Mouse (Mus musculus) stomach, embryonic 14.5 days (tissue): ENCODE data around the gene Arhgap28. TPM values are rescaled to one million over a fixed set of nuclear protein-coding genes. Genes with fewer than 3 reads are reported as not detected.

ENCODE experiments used
- ATAC-seq: fragments of 200-750 bp; cut with Nextera tagmentation; 2 replicates; pipeline ENCODE4 v1.8.0; 2017; ENCODE audit warnings: low read depth, moderate TSS enrichment; ENCODE audit not compliant: insufficient number of reproducible peaks, insufficient read depth, low FRiP score
- H3K27ac ChIP-seq: fragments of 300-500 bp; sonication (generic); 2 replicates; pipeline ENCODE4 v1.5.1; 2014; ENCODE audit warnings: mild to moderate bottlenecking, low read length, moderate library complexity, mixed read lengths
- H3K27me3 ChIP-seq: fragments of 300-500 bp; sonication (generic); 2 replicates; pipeline ENCODE4 v1.6.1; 2014; ENCODE audit warnings: low read length, control low read depth, mixed read lengths; ENCODE audit not compliant: control insufficient read depth, insufficient read depth
- H3K36me3 ChIP-seq: fragments of 300-500 bp; sonication (generic); 2 replicates; pipeline ENCODE4 v1.6.1; 2014; ENCODE audit warnings: mild to moderate bottlenecking, control low read depth, low read length, moderate library complexity, mixed read lengths; ENCODE audit not compliant: control insufficient read depth, insufficient read depth
- H3K4me1 ChIP-seq: fragments of 300-500 bp; sonication (generic); 2 replicates; pipeline ENCODE4 v1.6.1; 2014; ENCODE audit warnings: low read length, control low read depth, mixed read lengths; ENCODE audit not compliant: control insufficient read depth, insufficient read depth
- H3K4me2 ChIP-seq: fragments of 300-500 bp; sonication (generic); replicated peaks from 2 replicates; pipeline ENCODE4 v1.6.1; 2014; ENCODE audit warnings: low read depth, low read length, control low read depth
- H3K4me3 ChIP-seq: fragments of 300-500 bp; sonication (generic); 2 replicates; pipeline ENCODE4 v1.5.1; 2014; ENCODE audit warnings: low read depth, low read length, control low read depth
- H3K9ac ChIP-seq: fragments of 300-500 bp; sonication (generic); replicated peaks from 2 replicates; pipeline ENCODE4 v1.6.1; 2014; ENCODE audit warnings: low read depth, mild to moderate bottlenecking, control low read depth, low read length, moderate library complexity, mixed read lengths
- H3K9me3 ChIP-seq: fragments of 300-500 bp; sonication (generic); 2 replicates; pipeline ENCODE4 v1.6.1; 2016; ENCODE audit warnings: low read depth, low read length, control low read depth; ENCODE audit not compliant: control insufficient read depth
- WGBS: fragments of 180-500 bp; shearing (Covaris S2); extraction: QIAGEN DNeasy Blood & Tissue Kit; methylation state at CpG from one replicate; pipeline ENCODE4 v1.1.7; 2014; 5-methylcytosine and 5-hydroxymethylcytosine counted together
- polyA plus RNA-seq: library from polyadenylated mRNA; unstranded; fragments of >200 nt; fragmentation: Nextera tagmentation; extraction: Ambion mirVana; gene quantifications from 2 replicates; pipeline ENCODE4 v1.2.1, GENCODE M21; 2014

The Arhgap28 gene
- polyA plus RNA-seq, 1 experiment from 2014 or later: 43.3 TPM

- peaks cover 29% of the 10 kb centered on the region for H3K4me1 ChIP-seq
- peak; percentile 68 for ATAC-seq
- H3K27ac ChIP-seq: peak overlapping the region; percentile 12; the same call in 1 of the 2 replicates
- H3K36me3 ChIP-seq: no peaks in the 10 kb centered on the region
- peak overlapping the region; percentile 16; the same call in 1 of the 2 replicates for H3K4me2 ChIP-seq
- H3K9ac ChIP-seq: no peak overlapping the region
- H3K9me3 ChIP-seq: no peaks in the 10 kb centered on the region
- no peak overlapping the region for H3K4me3 ChIP-seq
- H3K27me3 ChIP-seq: no peaks in the 10 kb centered on the region
- WGBS: 5% methylated on average over 14 of the region's 14 CpGs
Measured at GRCm38 (mm10) chr17:67996097-67996768, 7.7 kb downstream of the Arhgap28 start.

- no peak overlapping the region for H3K9ac ChIP-seq
- H3K4me1 ChIP-seq: peaks cover 20% of the 10 kb centered on the region; the same call in 1 of the 2 replicates
- H3K4me3 ChIP-seq: no peak overlapping the region
- H3K36me3 ChIP-seq: no peaks in the 10 kb centered on the region
- ATAC-seq: 0 out of 2 replicates have a peak, but pooled peaks have one; percentile 42
- H3K27ac ChIP-seq: peak overlapping the region; percentile 29; the same call in 1 of the 2 replicates
- H3K9me3 ChIP-seq: no peaks in the 10 kb centered on the region
- no peaks in the 10 kb centered on the region for H3K27me3 ChIP-seq
- WGBS: 42% methylated on average over 2 of the region's 2 CpGs
- 0 out of 2 replicates have a peak overlapping the region, but pooled peaks have one; percentile 16 for H3K4me2 ChIP-seq
Measured at GRCm38 (mm10) chr17:67995277-67995819, 8.6 kb downstream of the Arhgap28 start.

GRCm38 (mm10) chr17:67994861-67995260, 9.1 kb downstream of the Arhgap28 start:
- 52% methylated on average over 7 of the region's 7 CpGs for WGBS

GRCm38 (mm10) chr17:67993371-67994045, 10.4 kb downstream of the Arhgap28 start:
- Histone ChIP-seq H3K4me1 (peaks cover 37% of the 10 kb centered on the region), H3K4me3 (no peak overlapping the region), H3K27me3 (no peaks in the 10 kb centered on the region), H3K27ac (no peak overlapping the region), H3K9me3 (no peaks in the 10 kb centered on the region), H3K36me3 (no peaks in the 10 kb centered on the region), H3K4me2 (no peak overlapping the region), H3K9ac (no peak overlapping the region)
- no peak for ATAC-seq
- WGBS: 94% methylated on average over 2 of the region's 2 CpGs

More at GRCm38 (mm10) chr17:67994861-67995260, 9.1 kb downstream of the Arhgap28 start:
- Histone ChIP-seq H3K36me3 (no peaks in the 10 kb centered on the region), H3K4me1 (peaks cover 25% of the 10 kb centered on the region), H3K27me3 (no peaks in the 10 kb centered on the region), H3K4me2 (no peak overlapping the region), H3K27ac (peak overlapping the region; percentile 29; the same call in 1 of the 2 replicates), H3K9ac (no peak overlapping the region), H3K4me3 (no peak overlapping the region), H3K9me3 (no peaks in the 10 kb centered on the region)
- no peak for ATAC-seq

- Histone ChIP-seq H3K4me3 (no peak overlapping the region), H3K4me1 (peaks cover 20% of the 10 kb centered on the region), H3K27ac (peak overlapping the region; percentile 45), H3K36me3 (no peaks in the 10 kb centered on the region), H3K27me3 (no peaks in the 10 kb centered on the region), H3K4me2 (no peak overlapping the region), H3K9ac (no peak overlapping the region), H3K9me3 (no peaks in the 10 kb centered on the region)
- ATAC-seq: no peak
- 21% methylated on average over 5 of the region's 5 CpGs for WGBS
Measured at GRCm38 (mm10) chr17:67989716-67990115, 14.2 kb downstream of the Arhgap28 start.

GRCm38 (mm10) chr17:67988920-67989621, 14.8 kb downstream of the Arhgap28 start:
- no peaks in the 10 kb centered on the region for H3K9me3 ChIP-seq
- peaks cover 20% of the 10 kb centered on the region for H3K4me1 ChIP-seq
- no peaks in the 10 kb centered on the region for H3K27me3 ChIP-seq
- peak; percentile 89 for ATAC-seq
- H3K4me2 ChIP-seq: no peak overlapping the region; the same call in 1 of the 2 replicates
- 14% methylated on average over 15 of the region's 15 CpGs for WGBS
- H3K36me3 ChIP-seq: no peaks in the 10 kb centered on the region
- H3K27ac ChIP-seq: peak overlapping the region; percentile 45
- no peak overlapping the region for H3K9ac ChIP-seq
- no peak overlapping the region for H3K4me3 ChIP-seq

- Histone ChIP-seq H3K36me3 (no peaks in the 10 kb centered on the region), H3K9ac (no peak overlapping the region), H3K4me3 (no peak overlapping the region), H3K9me3 (no peaks in the 10 kb centered on the region), H3K4me2 (no peak overlapping the region), H3K27ac (no peak overlapping the region), H3K27me3 (no peaks in the 10 kb centered on the region), H3K4me1 (peaks cover 20% of the 10 kb centered on the region)
- 37% methylated on average over 4 of the region's 4 CpGs for WGBS
- ATAC-seq: no peak
Measured at GRCm38 (mm10) chr17:67985532-67985931, 18.4 kb downstream of the Arhgap28 start.

GRCm38 (mm10) chr17:67980573-67980972, 23.3 kb downstream of the Arhgap28 start:
- WGBS: 77% methylated on average over 3 of the region's 3 CpGs
- Histone ChIP-seq H3K4me1 (peaks cover 21% of the 10 kb centered on the region; the same call in 1 of the 2 replicates), H3K4me3 (no peak overlapping the region)

More at GRCm38 (mm10) chr17:67980573-67980972, 23.3 kb downstream of the Arhgap28 start:
- Histone ChIP-seq H3K9ac (no peak overlapping the region), H3K27ac (no peak overlapping the region), H3K36me3 (no peaks in the 10 kb centered on the region), H3K27me3 (no peaks in the 10 kb centered on the region), H3K4me2 (no peak overlapping the region), H3K9me3 (no peaks in the 10 kb centered on the region)
- ATAC-seq: no peak
